Mouse (Mus musculus) ovary, postnatal 14 days (tissue): ENCODE results near the gene Klc3.

Experiments
- DNase-seq: peaks from one replicate; pipeline ENCODE4 v3.0.0; 2022; ENCODE audit warnings: low spot score

Klc3 gene

GRCm38 (mm10) chr7:19403731-19404296, at the start of gene Klc3:
Gene Klc3, minus strand, starts transcription at chr7:19404104.
- DNase-seq: peak; percentile 51

- DNase-seq: no peak
These were observed 45.3 kb upstream of the Klc3 start for GRCm38 (mm10) chr7:19449165-19449564.

- no peak for DNase-seq
These were observed 43.8 kb upstream of the Klc3 start for GRCm38 (mm10) chr7:19447689-19448088.

GRCm38 (mm10) chr7:19444801-19445200, 40.9 kb upstream of the Klc3 start:
- DNase-seq: no peak

GRCm38 (mm10) chr7:19443344-19443743, 39.4 kb upstream of the Klc3 start:
- peak; percentile 92 for DNase-seq

GRCm38 (mm10) chr7:19441448-19442091, 37.7 kb upstream of the Klc3 start:
- DNase-seq: no peak

- DNase-seq: no peak
These were observed 33.1 kb upstream of the Klc3 start for GRCm38 (mm10) chr7:19437048-19437447.

- no peak for DNase-seq
These were observed 32.4 kb upstream of the Klc3 start for GRCm38 (mm10) chr7:19436276-19436675.

- DNase-seq: no peak
These were observed 28.6 kb upstream of the Klc3 start for GRCm38 (mm10) chr7:19432475-19432874.

- DNase-seq: no peak
These were observed 26.5 kb upstream of the Klc3 start for GRCm38 (mm10) chr7:19430402-19430801.

- DNase-seq: no peak
These were observed 25.8 kb upstream of the Klc3 start for GRCm38 (mm10) chr7:19429726-19430125.

GRCm38 (mm10) chr7:19427999-19428650, 24.2 kb upstream of the Klc3 start:
- DNase-seq: no peak

- DNase-seq: no peak
These were observed 23.0 kb upstream of the Klc3 start for GRCm38 (mm10) chr7:19426888-19427287.

GRCm38 (mm10) chr7:19426349-19426748, 22.4 kb upstream of the Klc3 start:
- no peak for DNase-seq

GRCm38 (mm10) chr7:19424051-19424450, 20.1 kb upstream of the Klc3 start:
- DNase-seq: no peak

GRCm38 (mm10) chr7:19423083-19423482, 19.2 kb upstream of the Klc3 start:
- no peak for DNase-seq

GRCm38 (mm10) chr7:19420821-19421636, 17.1 kb upstream of the Klc3 start:
- DNase-seq: peak; percentile 63

GRCm38 (mm10) chr7:19420121-19420520, 16.2 kb upstream of the Klc3 start:
- no peak for DNase-seq

- DNase-seq: no peak
These were observed 12.7 kb upstream of the Klc3 start for GRCm38 (mm10) chr7:19416590-19416989.

GRCm38 (mm10) chr7:19413525-19413924, 9.6 kb upstream of the Klc3 start:
- DNase-seq: no peak

- no peak for DNase-seq
These were observed 7.9 kb upstream of the Klc3 start for GRCm38 (mm10) chr7:19411783-19412182.

- no peak for DNase-seq
These were observed 7.0 kb upstream of the Klc3 start for GRCm38 (mm10) chr7:19410766-19411344.
